Mouse (Mus musculus): ENCODE data around the gene Fam214b. TPM values are rescaled to one million over a fixed set of nuclear protein-coding genes. Genes with fewer than 3 reads are reported as not detected.
A peak's percentile ranks its signal among the peaks of the same experiment; 100 is the strongest.
"Not testable (repeated sequence)": the region's sequence is repeated elsewhere in the genome, so short reads cannot be mapped to it uniquely, and the experiment has no call there.

Fam214b gene
- polyA plus RNA-seq, 2 experiments = 9.5 to 22.1 TPM

- no peaks in the 10 kb centered on the region for H3K9me3 ChIP-seq (ENCODE audit: control insufficient read depth, low read length)
- DNase-seq (ENCODE audit: low spot score) (no peak), ATAC-seq (ENCODE audit: low FRiP score, low read depth) (no peak)
- no peak overlapping the region for H3K27ac ChIP-seq (replicated peaks; ENCODE audit: low read depth, low read length)
- H3K27me3 ChIP-seq (ENCODE audit: control insufficient read depth, insufficient read depth, low read length) = no peaks in the 10 kb centered on the region
- H3K4me3 ChIP-seq (replicated peaks; ENCODE audit: low read length) = no peak overlapping the region
- no peak overlapping the region for H3K4me2 ChIP-seq (replicated peaks; ENCODE audit: low read depth, low read length, severe bottlenecking)
- H3K36me3 ChIP-seq (ENCODE audit: control insufficient read depth, insufficient read depth, low read length) = 0 out of 2 replicates have a peak, but pooled peaks cover 11% of the 10 kb centered on the region
- 61% methylated on average over 2 of the region's 2 CpGs for WGBS
- no peak for TF ChIP-seq POLR2A (IDR thresholded peaks at IDR 0.05; ENCODE audit: borderline replicate concordance, extremely low read depth, insufficient read depth, insufficient read length)
- H3K9ac ChIP-seq (ENCODE audit: low read depth, low read length, severe bottlenecking) = no peak overlapping the region
- H3K4me1 ChIP-seq (ENCODE audit: control insufficient read depth, insufficient read depth, low read length) = peaks cover 5% of the 10 kb centered on the region
These were observed 40.3 kb downstream of the Fam214b start for GRCm38 (mm10) chr4:43005765-43006164.

DNA sequence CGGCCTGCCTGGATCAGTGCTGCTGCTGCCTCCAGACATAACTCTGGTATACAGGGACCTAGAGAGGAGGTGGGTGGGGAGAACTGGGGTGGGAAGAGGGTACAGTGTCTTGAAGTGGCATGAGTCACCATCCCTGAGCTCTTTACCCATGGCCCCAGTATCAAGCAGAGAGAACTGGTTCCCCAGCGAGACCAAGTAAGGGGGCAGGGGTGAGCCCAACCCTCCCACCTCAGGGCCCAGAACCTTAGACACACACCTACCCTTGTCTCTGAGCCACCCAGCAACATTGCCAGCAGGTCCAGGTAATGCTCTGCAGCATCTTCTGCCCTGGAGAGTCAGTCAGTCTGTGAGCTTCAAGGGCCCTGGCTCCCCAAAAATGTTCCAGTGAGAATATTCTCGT, 41.1 kb downstream of the Fam214b start:
- H3K27ac ChIP-seq (replicated peaks; ENCODE audit: low read depth, low read length) = no peak overlapping the region
- no peaks in the 10 kb centered on the region for H3K9me3 ChIP-seq (ENCODE audit: control insufficient read depth, low read length)

GRCm38 (mm10) chr4:43002756-43003439, 43.1 kb downstream of the Fam214b start:
- ATAC-seq (ENCODE audit: low FRiP score, low read depth) (no peak), DNase-seq (ENCODE audit: low spot score) (no peak)
- no peak for TF ChIP-seq POLR2A (IDR thresholded peaks at IDR 0.05; ENCODE audit: borderline replicate concordance, extremely low read depth, insufficient read depth, insufficient read length)
- no peak overlapping the region for H3K27ac ChIP-seq (replicated peaks; ENCODE audit: low read depth, low read length)
- 0 out of 2 replicates have a peak, but pooled peaks cover 11% of the 10 kb centered on the region for H3K36me3 ChIP-seq (ENCODE audit: control insufficient read depth, insufficient read depth, low read length)
- H3K4me2 ChIP-seq (replicated peaks; ENCODE audit: low read depth, low read length, severe bottlenecking) = no peak overlapping the region
- H3K4me3 ChIP-seq (replicated peaks; ENCODE audit: low read length) = no peak overlapping the region
- 79% methylated on average over 12 of the region's 12 CpGs for WGBS
- H3K9ac ChIP-seq (ENCODE audit: low read depth, low read length, severe bottlenecking) = no peak overlapping the region
- H3K9me3 ChIP-seq (ENCODE audit: control insufficient read depth, low read length) = no peaks in the 10 kb centered on the region
- peaks cover 8% of the 10 kb centered on the region for H3K4me1 ChIP-seq (ENCODE audit: control insufficient read depth, insufficient read depth, low read length)
- no peaks in the 10 kb centered on the region for H3K27me3 ChIP-seq (ENCODE audit: control insufficient read depth, insufficient read depth, low read length)

More for the DNA sequence above, 41.1 kb downstream of the Fam214b start:
- H3K4me1 ChIP-seq (ENCODE audit: control insufficient read depth, insufficient read depth, low read length) = peaks cover 5% of the 10 kb centered on the region
- H3K9ac ChIP-seq (ENCODE audit: low read depth, low read length, severe bottlenecking) = no peak overlapping the region
- no peaks in the 10 kb centered on the region for H3K27me3 ChIP-seq (ENCODE audit: control insufficient read depth, insufficient read depth, low read length)
- no peak overlapping the region for H3K4me2 ChIP-seq (replicated peaks; ENCODE audit: low read depth, low read length, severe bottlenecking)
- no peak overlapping the region for H3K4me3 ChIP-seq (replicated peaks; ENCODE audit: low read length)
- 0 out of 2 replicates have a peak, but pooled peaks cover 11% of the 10 kb centered on the region for H3K36me3 ChIP-seq (ENCODE audit: control insufficient read depth, insufficient read depth, low read length)
- WGBS = 86% methylated on average over 3 of the region's 3 CpGs
- no peak for TF ChIP-seq POLR2A (IDR thresholded peaks at IDR 0.05; ENCODE audit: borderline replicate concordance, extremely low read depth, insufficient read depth, insufficient read length)
- DNase-seq (ENCODE audit: low spot score) = no peak
- no peak for ATAC-seq (ENCODE audit: low FRiP score, low read depth)

- peaks cover 10% of the 10 kb centered on the region for H3K4me1 ChIP-seq (ENCODE audit: control insufficient read depth, insufficient read depth, low read length)
- 93% methylated on average over 2 of the region's 2 CpGs for WGBS
- H3K9ac ChIP-seq (ENCODE audit: low read depth, low read length, severe bottlenecking) = no peak overlapping the region
- no peaks in the 10 kb centered on the region for H3K9me3 ChIP-seq (ENCODE audit: control insufficient read depth, low read length)
- peaks cover 13% of the 10 kb centered on the region; the same call in 1 of the 2 replicates for H3K36me3 ChIP-seq (ENCODE audit: control insufficient read depth, insufficient read depth, low read length)
- no peak overlapping the region for H3K4me3 ChIP-seq (replicated peaks; ENCODE audit: low read length)
- no peak for ATAC-seq (ENCODE audit: low FRiP score, low read depth)
- H3K4me2 ChIP-seq (replicated peaks; ENCODE audit: low read depth, low read length, severe bottlenecking) = no peak overlapping the region
- H3K27me3 ChIP-seq (ENCODE audit: control insufficient read depth, insufficient read depth, low read length) = no peaks in the 10 kb centered on the region
- H3K27ac ChIP-seq (replicated peaks; ENCODE audit: low read depth, low read length) = peak overlapping the region; percentile 85; the same call in 1 of the 2 replicates
- no peak for DNase-seq (ENCODE audit: low spot score)
- TF ChIP-seq POLR2A (IDR thresholded peaks at IDR 0.05; ENCODE audit: borderline replicate concordance, extremely low read depth, insufficient read depth, insufficient read length) = no peak
These were observed 44.7 kb downstream of the Fam214b start for GRCm38 (mm10) chr4:43001272-43001671.

GRCm38 (mm10) chr4:43000141-43000986, 45.7 kb downstream of the Fam214b start, which contains the start of gene Vcp:
Gene Vcp, minus strand, starts transcription at chr4:43000507.
- not testable (repeated sequence) for H3K27me3 ChIP-seq (ENCODE audit: control insufficient read depth, insufficient read depth, low read length); H3K9me3 ChIP-seq (ENCODE audit: control insufficient read depth, low read length)
- peaks cover 19% of the 10 kb centered on the region for H3K36me3 ChIP-seq (ENCODE audit: control insufficient read depth, insufficient read depth, low read length)
- peak; percentile 99 for ATAC-seq (ENCODE audit: low FRiP score, low read depth)
- peak within 1 kb of the TSS; percentile 96 for H3K9ac ChIP-seq (ENCODE audit: low read depth, low read length, severe bottlenecking)
- DNase-seq (ENCODE audit: low spot score) = peak; percentile 99
- WGBS = under 1% methylated on average over 41 of the region's 56 CpGs
- H3K4me2 ChIP-seq (replicated peaks; ENCODE audit: low read depth, low read length, severe bottlenecking) = peak within 1 kb of the TSS; percentile 87
- peaks cover 10% of the 10 kb centered on the region for H3K4me1 ChIP-seq (ENCODE audit: control insufficient read depth, insufficient read depth, low read length)
- H3K27ac ChIP-seq (replicated peaks; ENCODE audit: low read depth, low read length) = peak within 1 kb of the TSS; percentile 99
- peak within 1 kb of the TSS; percentile 91 for H3K4me3 ChIP-seq (replicated peaks; ENCODE audit: low read length)

Measured in limb, embryonic 14.5 days (tissue).